Mouse (Mus musculus): ENCODE data around the gene Get4.

- TF ChIP-seq POLR2A (IDR thresholded peaks at IDR 0.05; ENCODE audit: borderline replicate concordance, insufficient read depth, low read length) (no peak), CTCF (IDR thresholded peaks at IDR 0.05; ENCODE audit: borderline replicate concordance, insufficient read depth, low read depth, low read length) (no peak)
Observed at GRCm38 (mm10) chr5:139294089-139294488, 42.0 kb downstream of the Get4 start.

Data from cerebellum, adult 2 months (tissue).